In the genomic region with DNA sequence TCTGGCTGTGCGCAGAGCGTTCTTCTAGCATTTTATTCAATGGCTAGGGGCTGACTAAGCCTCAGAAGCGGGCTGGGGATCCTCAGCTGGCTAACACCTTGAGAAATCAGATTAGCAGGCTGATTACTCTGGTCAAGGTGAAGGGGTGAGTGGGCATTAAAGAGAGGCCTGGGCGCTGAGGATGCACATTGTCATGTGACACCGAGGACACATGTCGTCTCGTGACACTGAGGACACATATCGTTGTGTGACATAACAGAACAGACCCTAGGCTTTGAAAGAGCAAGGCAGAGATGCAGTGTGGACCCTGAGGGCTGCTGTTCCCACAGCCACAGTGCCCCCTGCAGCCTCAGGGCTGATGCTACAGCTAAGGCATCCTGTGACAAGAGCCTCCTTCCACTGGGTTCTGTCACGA, we compare ENCODE assay signal across 9 mouse cellular contexts. TPM values are rescaled to one million over a fixed set of nuclear protein-coding genes. Genes with fewer than 3 reads are reported as not detected.
A peak's percentile ranks its signal among the peaks of the same experiment; 100 is the strongest.
DNase-seq lines count a peak whose midpoint lies in the region; ATAC-seq and TF ChIP-seq lines count a peak whose summit lies in the region.
"Had no signal": no experiment of that assay in that cellular context is flagged by ENCODE, and none has a peak within 500 bp of the region (broad histone marks: within the 10 kb centered on the region; RNA-seq: fewer than 3 reads in every experiment).

No protein-coding gene starts in this region.

- H3K9ac ChIP-seq in kidney, postnatal 0 days (ENCODE audit: low read depth, low read length) = no peak overlapping the region
- H3K9ac ChIP-seq: stomach, embryonic 15.5 days had no signal

- 50% methylated on average over 9 of the region's 9 CpGs for WGBS in kidney, postnatal 0 days

- TF ChIP-seq CTCF in kidney, postnatal 0 days (IDR thresholded peaks at IDR 0.05; ENCODE audit: low read depth) = peak; percentile 72

- DNase-seq in heart, postnatal 10 days = peak; percentile 30 to 43
- no peak for DNase-seq in heart, adult 18-20 months
- DNase-seq in B cell, adult 2 months = peak; percentile 55 to 61
- DNase-seq in R1 (ENCODE audit: low read depth, low spot score) = peak; percentile 50
- DNase-seq in kidney, postnatal 0 days (ENCODE audit: low spot score) = peak; percentile 46
- peak; percentile 88 for DNase-seq in retina, adult 2 months (ENCODE audit: low read depth, low spot score)
- no peak for DNase-seq in gastrocnemius, postnatal 4 days (ENCODE audit: low spot score in 2 of 2)
- no peak for DNase-seq in heart, adult 8-10 months (ENCODE audit: low spot score)

- H3K4me2 ChIP-seq in kidney, postnatal 0 days (ENCODE audit: low read length) = no peak overlapping the region
- H3K4me2 ChIP-seq: stomach, embryonic 15.5 days had no signal

- H3K27ac ChIP-seq in kidney, postnatal 0 days = no peak overlapping the region
- H3K27ac ChIP-seq: stomach, embryonic 15.5 days had no signal

- intact Hi-C loops in heart, postnatal 10 days (cut with DNase I) = no loop called here

- peaks cover under 1% of the 10 kb centered on the region; the same call in 1 of the 2 replicates for H3K4me1 ChIP-seq in kidney, postnatal 0 days (replicated peaks; ENCODE audit: insufficient read depth, low read length)

- no peaks in the 10 kb centered on the region for H3K27me3 ChIP-seq in kidney, postnatal 0 days (ENCODE audit: insufficient read depth, low read length)
- H3K27me3 ChIP-seq: stomach, embryonic 15.5 days had no signal

- no peak overlapping the region for H3K4me3 ChIP-seq in kidney, postnatal 0 days (replicated peaks; ENCODE audit: low read depth, low read length)
- H3K4me3 ChIP-seq: stomach, embryonic 15.5 days had no signal

- ATAC-seq in kidney, postnatal 0 days (replicated peaks; ENCODE audit: low FRiP score, low read depth) = no peak; the same call in 1 of the 2 replicates

- H3K9me3 ChIP-seq in kidney, postnatal 0 days (replicated peaks; ENCODE audit: low read length) = no peaks in the 10 kb centered on the region; the same call in 1 of the 2 replicates
- H3K9me3 ChIP-seq: stomach, embryonic 15.5 days had no signal

- H3K36me3 ChIP-seq in kidney, postnatal 0 days (ENCODE audit: insufficient read depth, low read length) = no peaks in the 10 kb centered on the region
- H3K36me3 ChIP-seq: stomach, embryonic 15.5 days had no signal

RNA-seq across cellular contexts. Expression of a gene that starts 23.8 kb away (rescaled TPM):
- 1 to 10 TPM; 9.4 to 10.0 TPM for total RNA-seq in heart, postnatal 10 days (2021)
- total RNA-seq in heart, adult 18-20 months (2021) = 1 to 10 TPM; 5.8 to 7.8 TPM
- polyA plus RNA-seq in kidney, postnatal 0 days (2015; fragmentation: Nextera tagmentation; extraction: Ambion mirVana) = 16.1 and 19.8 TPM in 2 replicates
- total RNA-seq in gastrocnemius, postnatal 4 days (2021) = 10 to 100 TPM; 13.7 to 14.7 TPM
- 1 to 10 TPM; 6.1 to 8.4 (median 6.3) TPM for total RNA-seq in heart, adult 8-10 months (2022)

RNA-seq across cellular contexts. Expression of a gene that starts 27.8 kb away (rescaled TPM):
- total RNA-seq in heart, postnatal 10 days (2021) = 10 to 100 TPM; 63.7 to 88.5 TPM
- 10 to 100 TPM; 84.8 to 92.0 TPM for total RNA-seq in heart, adult 18-20 months (2021)
- 69.3 and 69.5 TPM in 2 replicates for polyA plus RNA-seq in kidney, postnatal 0 days (2015; fragmentation: Nextera tagmentation; extraction: Ambion mirVana)
- total RNA-seq in gastrocnemius, postnatal 4 days (2021) = 10 to 100 TPM; 52.7 to 54.7 TPM
- total RNA-seq in heart, adult 8-10 months (2022) = 100 to 1,000 TPM in 1 of 4 experiments, 10 to 100 TPM in 3; 75.9 to 101 (median 94.1) TPM

Comparison
In these comparisons a context has a peak if more than half of its experiments do, and no peak if none do; other contexts are left out.
1. DNase-seq: peak in heart, postnatal 10 days (2 of 2), B cell, adult 2 months (2 of 2), R1 (single experiment), kidney, postnatal 0 days (single experiment) and retina, adult 2 months (single experiment); none in heart, adult 18-20 months (0 of 2), gastrocnemius, postnatal 4 days (0 of 2) and heart, adult 8-10 months (single experiment).